Mouse (Mus musculus) ovary, postnatal 36 days (tissue): ENCODE measurements around the gene Wfdc16.

Experiments used
- DNase-seq: peaks from one replicate; pipeline ENCODE4 v3.0.0; 2022; ENCODE audit warnings: low spot score, mixed read lengths

Wfdc16 gene

DNA sequence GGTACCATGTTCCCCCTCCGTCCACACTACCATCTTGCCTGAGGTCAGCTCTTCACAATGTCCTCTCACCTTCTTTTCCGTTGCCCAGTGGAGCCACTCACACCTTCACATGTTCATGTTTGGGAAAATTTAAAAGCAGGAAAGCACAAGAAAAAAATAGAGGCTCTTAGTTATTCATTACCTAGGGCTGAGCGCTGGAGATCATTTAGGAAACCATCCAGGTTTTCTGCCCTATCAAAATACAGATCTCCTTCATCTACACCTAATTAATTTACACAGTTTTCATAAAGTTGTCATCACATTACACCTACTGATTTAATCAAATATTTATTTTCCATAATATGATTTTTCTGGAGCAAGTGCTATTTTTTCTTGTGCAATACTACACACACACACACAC, at the start of gene Wfdc16:
Wfdc16 (minus strand) TSS at position 101 of the 400 bp plus-strand sequence.
- DNase-seq = no peak

DNA sequence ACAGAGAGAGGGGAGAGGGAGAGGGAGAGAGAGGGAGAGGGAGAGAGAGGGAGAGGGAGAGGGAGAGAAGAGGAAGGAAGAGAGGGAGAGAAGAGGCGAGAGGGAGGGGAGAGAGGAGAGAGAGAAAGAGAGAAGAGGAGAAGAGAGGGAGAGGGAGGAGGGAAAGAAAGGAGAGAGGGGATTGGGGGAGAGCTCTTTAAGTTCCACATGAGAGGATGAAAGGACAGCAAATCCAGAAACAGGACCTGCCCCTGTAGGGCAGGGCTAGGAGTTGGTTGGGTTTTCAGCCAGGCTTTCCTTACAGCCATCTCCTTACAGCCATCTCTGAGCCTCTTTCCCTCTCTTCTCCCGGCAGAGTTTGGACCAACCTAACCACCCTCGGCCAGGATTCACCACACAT, 46.2 kb upstream of the Wfdc16 start, which contains the start of gene Wfdc13:
Wfdc13 (plus strand) TSS at position 301 of the 400 bp plus-strand sequence.
- DNase-seq = no peak

DNA sequence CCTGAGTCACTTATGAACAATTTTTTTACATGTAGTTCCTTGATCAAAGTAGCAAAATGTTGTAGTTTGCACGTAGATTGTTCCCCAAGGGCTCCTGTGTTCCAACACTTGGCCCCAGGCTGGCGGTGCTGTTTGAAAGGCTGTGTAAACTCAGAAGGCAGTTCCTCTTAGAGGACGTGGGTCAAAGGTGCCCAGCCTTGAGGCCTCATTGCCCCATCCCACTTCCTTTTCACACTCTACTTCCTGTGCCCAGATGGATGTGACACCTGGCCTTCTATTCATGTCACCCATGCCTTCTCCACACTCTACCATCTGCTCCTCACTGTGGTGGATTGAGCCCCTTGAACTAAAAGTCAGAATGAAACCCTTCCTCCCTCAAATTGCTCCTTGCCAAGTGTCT, 41.3 kb upstream of the Wfdc16 start:
- no peak for DNase-seq

DNA sequence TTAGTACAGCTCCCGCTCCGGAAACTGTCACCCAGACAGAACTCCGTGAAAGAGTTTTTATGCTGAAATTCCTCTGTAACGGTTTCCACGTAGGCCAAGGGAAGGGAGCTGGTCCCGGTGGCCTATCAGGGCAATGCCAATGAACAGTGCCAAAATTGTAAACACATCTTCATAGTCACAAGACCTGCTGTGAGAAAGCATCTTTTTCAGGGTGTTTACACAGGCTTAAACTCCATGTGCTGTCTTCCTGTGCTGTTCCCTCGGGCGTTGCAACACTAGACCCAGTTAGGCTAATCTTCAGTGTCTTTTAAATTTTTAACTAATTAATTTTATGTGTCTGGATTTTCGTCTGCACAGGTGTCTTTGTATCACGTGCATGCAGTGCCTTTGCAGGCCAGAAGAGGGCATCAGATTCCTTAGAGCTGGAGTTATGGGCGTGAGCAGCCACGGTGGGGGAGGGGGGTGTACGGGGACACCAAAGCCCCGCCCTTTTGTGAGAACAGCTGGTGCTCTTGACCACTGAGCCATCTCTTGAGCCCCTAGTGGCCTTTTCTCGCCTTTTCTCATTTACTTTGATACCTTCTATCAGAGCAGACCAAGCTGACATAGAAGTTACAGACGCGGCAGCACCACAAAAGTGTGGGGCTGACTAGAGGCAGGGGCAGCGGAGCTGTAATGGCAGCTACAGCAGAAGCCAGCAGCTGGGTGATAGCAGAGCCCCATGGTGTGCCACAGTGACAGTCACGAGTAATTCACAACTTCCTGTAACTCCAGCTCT, 40.4 kb upstream of the Wfdc16 start:
- DNase-seq = peak; percentile 67

DNA sequence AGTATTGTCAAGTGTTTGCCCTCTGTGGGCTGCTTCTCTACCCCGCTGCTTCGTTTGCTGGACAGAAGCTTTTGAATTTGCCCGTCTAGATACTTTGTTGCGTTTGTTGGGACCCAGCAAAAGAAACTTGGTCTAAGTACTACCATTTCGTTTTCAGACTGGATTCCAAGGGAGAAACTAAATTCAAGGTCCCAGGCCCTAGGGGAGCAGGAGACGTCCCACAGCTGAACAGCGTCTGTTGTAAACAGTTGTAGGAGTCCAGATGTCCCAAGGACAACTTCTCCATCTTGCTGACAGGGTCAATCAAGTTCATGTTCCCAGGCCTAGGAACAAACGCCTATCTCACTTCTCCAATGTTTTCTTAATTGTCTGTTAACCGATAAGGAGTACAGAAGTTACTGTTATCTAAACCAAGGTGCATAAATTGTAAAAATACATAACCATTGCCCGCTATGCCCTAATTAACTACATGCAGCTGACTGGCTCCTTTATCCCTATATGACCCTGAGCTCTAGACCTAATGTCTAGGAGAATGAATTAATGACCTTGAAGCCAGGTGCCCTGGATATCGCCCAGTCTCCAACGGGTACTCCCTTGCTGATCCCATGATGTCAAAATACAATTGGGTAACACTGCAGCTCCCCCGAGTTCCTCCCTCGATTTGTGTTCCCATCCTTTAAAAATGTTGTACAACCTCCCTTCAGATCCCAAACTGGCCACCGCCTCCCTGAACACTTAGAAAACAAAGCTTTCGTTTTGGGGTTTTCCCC, 38.5 kb upstream of the Wfdc16 start:
- DNase-seq = no peak

DNA sequence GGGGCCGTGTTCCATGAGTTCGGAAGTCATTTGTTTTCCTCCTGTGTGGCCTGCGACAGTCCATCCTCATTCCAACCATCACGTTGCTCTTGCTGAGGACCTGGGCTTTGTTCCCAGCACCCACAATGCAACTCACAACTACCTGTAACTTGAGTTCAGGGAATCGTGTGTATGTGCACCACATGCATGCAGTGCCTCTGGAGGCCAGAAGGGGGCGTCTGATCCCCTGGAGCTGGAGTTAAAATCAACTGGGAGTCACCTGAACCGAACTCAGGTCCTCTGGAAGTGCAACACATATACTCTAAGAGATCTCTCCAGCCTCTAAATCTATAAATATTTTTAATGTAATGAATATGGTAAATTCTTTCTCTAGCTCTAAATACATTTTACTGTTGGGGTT, 37.5 kb upstream of the Wfdc16 start:
- DNase-seq = no peak

DNA sequence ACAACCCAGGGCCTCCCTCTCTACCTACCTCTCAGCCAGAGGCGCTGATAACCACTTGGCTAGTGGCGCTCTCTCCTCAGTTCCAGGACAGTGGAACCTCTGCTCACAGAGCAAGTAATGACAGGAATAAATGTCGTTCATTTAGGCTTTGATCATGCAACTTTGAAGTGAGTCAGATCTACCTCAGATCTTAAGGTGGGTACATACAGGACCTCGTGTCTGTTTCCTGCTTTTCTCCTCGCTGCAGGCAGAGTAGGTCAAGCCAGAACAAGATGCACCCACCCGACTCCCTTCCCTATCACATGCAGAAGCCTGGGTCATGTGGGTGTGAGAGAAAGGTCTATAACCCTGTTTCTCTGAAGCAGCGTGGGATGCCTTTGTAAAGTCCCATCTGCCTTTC, 35.4 kb upstream of the Wfdc16 start, which contains the start of gene Wfdc11:
Wfdc11 (minus strand) TSS at position 101 of the 400 bp plus-strand sequence.
- DNase-seq = no peak

DNA sequence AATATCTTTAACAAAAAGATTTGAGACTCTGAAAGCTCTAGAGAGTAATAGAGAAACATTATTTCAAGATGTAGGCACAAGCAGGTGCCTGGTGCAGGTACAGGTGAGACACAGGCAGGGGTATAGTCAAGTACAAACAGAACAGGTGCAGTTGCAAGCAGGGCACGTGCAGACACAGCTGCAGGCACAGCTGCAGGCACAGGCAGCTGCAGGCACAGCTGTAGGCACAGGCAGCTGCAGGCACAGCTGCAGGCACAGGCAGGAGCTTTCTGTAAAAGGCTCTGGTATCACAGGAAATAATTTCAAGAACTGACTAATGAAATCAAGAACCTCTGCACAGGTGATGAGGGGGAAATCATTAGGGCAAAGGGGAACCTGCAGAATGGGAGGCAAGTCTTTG, 32.3 kb upstream of the Wfdc16 start:
- no peak for DNase-seq

DNA sequence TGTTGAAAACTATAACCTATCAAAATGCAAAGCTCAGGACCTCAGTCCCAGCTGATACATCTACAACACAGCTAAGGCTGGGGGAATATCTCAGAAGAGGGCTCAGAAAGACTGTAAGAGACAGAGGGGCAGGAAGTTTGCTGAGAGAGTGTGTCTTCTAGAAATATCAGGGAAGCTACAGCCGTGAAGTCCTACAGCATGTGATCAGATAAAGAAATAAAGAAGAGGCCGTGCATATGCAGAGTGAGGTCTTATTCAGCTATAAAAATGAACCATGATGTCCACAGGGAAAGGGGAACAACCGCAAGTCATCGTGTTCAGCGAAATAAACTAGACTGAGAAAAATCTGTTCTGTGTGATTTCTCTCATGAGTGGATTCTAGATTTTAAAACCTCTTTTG, 31.7 kb upstream of the Wfdc16 start:
- no peak for DNase-seq

DNA sequence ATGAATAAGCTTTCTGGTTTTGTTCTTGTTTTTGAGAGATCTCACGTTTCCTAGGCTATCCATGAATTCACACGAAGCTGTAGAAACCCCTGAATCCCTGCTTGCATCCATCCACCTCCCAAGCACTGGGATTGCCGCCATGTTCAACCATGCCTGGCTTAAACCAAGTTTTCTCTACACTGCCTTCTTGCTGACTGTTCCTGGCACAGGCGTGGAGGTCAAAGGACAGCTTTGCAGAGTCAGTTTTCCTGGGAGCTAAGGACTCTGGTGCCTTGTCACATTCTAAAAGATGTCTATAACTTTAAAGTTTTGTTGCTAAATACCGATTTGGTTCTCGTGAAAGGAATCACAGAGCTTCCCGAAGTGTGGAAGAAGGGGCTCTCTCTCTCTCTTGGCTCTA, 26.3 kb upstream of the Wfdc16 start:
- no peak for DNase-seq

DNA sequence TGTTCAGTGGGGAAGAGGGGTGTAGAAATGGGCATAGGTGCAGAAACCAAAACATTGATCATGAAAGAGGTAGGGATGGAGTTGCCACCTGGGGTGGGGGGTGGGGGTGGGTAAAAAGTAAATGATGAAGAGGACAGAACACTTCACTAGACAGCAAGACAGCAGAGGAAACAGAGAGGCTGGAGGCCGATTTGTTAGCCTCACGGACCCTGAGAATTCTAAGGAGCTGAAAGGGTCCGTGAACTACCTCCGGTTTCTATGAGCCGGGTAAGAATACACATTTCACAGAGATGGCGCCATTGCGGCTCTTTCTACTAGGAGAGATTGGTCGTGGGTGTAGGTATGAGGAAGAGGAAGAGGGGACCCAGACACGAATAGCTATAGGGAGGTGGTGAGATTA, 17.9 kb upstream of the Wfdc16 start, which contains the start of gene Wfdc9:
Wfdc9 (minus strand) TSS at position 101 of the 400 bp plus-strand sequence.
- DNase-seq = no peak

DNA sequence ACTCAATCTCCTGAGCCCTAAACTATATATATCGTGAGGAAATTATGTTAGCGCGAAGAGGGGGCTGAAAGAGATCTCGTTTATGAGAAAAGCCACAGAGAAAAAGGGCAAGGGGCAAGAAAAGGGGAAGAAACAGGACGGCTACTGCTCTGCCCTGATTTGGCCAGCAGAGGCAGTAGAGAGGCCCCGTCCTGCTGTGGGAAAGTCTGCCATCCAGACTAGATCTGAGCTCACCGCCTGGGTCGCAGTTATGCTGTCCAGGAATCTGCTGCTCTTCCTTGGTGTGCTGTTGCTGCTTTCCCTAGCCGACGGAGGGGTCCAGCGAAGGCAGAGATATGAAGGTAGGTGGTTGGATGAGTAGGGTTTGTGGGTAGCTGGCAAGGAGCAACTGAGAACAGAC, 17.3 kb upstream of the Wfdc16 start, which contains the start of gene Wfdc10:
Wfdc10 (plus strand) TSS at position 189 of the 400 bp plus-strand sequence.
- DNase-seq = peak; percentile 61

DNA sequence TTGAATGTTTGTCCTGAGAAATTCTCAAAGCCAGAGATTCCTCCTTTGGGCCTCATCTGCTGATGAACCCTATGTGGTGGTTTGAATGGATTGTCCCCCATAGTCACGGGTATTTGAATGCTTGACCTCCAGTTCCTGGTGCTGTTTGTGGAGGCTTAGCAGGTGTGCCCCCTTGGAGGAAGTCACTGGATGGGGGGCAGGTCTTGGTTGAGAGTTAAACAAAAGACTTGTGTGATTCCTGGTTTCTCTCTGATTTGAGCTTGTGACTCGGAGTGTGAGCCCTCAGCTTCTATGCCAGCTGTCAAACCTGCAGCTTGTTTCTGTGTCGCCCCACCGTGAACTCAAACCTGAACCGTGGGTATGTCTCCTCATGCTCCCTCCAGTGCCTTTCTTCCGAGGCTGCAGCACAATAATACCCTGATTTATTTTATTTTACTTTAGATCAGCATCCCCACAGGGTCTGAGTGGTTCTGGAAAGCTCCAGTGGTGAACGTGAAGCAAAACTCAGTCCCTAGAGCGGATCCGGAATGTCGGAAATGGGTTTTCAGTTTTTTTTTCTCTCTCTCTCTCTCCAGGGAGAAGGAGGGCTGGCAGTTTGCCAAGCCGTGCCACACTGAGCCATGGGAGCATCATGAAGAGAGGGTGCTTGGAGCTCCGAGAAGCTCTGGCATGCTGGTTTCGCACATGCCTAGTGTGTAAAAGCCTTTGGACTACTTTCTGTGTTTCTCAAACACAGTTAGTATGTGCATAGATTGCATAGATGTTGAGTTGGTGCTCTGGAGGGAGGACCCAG, 3.5 kb upstream of the Wfdc16 start:
- DNase-seq = no peak

DNA sequence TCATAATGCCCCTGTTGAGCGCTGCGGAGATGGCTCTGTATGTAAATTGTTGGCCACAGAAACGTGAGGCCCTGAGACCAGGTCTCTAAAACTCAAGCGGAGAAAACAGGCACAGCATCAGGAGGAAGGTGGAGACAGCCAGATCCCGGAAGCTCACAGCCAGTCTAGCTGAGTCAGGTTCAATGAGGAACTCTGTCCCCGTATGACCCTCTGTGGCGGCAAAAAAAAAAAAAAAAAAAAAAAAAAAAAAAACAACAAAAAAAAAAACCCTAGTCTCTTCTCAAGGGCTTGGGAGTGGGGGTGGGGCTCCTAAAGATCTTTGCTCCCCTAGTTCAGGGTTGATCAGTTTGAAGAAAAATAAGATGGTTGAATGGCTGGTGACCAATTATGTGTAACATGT, 2.5 kb upstream of the Wfdc16 start:
- no peak for DNase-seq

DNA sequence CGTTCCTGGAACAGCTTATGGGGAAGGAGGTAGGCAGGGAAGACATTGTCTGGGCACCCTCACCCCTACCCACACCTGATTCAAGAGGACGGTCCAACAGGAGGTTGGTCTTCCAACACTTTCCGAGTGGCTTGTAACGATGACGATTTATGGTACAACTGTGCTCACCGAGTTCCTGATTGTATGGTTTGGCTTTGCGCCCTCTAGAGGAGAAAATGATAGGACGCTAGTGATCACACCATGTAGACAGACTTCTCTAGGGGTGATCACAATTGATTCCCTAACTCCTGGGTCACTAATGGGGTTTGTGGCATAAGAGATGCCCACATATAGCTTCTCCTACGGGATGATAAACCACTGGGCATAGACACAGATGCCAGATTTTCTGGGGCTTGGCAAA, 3.3 kb downstream of the Wfdc16 start:
- DNase-seq = no peak

DNA sequence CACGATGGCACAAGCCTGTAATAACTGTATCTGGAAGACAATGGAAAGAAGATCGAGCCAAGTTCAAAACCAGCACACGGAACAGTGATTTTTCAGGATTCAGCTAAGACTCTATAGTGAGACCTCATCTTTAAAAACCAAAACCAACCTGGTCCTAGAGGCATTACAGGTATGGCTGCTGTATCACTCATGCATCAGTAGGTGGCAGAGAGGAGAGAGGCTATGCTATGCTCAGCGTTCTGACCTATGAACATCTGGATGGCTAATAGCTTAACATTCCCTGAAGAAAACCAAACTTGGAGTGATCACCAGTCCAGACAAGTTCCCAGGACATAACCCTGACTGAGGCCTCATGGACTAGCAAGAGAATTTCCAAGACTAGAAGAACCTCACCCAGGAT, 16.8 kb downstream of the Wfdc16 start:
- DNase-seq = no peak

DNA sequence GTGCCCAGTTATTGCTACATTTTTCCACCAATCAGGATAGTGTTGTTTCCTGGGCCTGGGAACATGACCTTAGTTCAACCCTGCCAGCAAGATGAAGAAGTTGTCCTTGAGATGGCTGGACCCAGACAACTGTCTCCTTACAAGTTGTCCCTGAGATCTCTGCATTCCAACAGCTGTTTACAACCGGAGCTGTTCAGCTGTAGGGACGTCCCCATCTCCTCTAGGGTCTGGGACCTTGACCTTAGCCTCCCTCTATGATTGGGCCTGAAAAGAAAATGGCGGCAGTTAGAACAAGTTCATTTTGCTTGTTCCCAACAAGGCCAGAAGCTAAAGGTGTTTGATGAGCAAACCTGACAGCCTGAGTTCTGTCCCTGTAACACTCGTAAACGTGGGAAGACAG, 19.5 kb downstream of the Wfdc16 start:
- no peak for DNase-seq

DNA sequence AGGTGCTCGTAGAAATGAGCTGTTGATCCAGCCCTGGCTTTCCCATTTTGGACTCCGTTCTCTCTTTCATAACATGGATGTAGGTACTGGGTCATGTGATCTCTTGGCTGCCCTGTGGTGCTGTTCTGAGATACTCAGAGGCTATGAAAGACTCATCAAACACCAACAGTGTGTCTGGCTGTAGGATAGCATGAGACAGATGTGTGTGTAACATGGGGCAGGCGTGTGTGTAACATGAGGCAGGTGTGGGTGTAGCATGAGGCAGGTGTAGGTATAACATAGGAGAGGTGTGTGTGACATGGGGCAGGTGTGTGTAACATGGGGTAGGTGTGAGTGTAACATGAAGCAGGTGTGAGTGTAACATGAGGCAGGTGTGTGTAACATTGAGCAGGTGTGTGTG, 23.2 kb downstream of the Wfdc16 start:
- no peak for DNase-seq

DNA sequence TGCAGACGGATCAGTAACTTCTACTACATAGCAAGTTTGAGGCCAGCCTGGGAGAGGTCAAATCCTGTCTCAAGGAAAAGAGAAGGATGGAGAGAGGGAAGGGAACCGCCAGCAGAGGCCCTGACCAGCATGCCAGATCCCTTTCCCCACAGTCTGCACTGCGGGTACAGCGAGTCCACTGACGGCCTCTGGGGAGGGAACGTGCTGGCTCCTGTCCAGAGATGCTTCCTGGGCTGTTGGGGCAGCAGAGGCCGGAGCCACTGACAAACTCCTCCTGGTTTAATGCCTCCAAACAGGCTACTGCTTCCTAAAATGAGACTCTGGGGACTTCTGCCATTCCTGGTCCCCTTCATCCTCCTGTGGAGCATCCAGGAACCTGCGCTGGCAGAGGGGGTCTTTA, 25.1 kb downstream of the Wfdc16 start, which contains the start of the genes Wfdc6b and Wfdc8:
Wfdc6b (plus strand) TSS at position 52 of the 400 bp plus-strand sequence.
Wfdc8 (minus strand) TSS at position 156 of the 400 bp plus-strand sequence.
- DNase-seq = peak; percentile 68

DNA sequence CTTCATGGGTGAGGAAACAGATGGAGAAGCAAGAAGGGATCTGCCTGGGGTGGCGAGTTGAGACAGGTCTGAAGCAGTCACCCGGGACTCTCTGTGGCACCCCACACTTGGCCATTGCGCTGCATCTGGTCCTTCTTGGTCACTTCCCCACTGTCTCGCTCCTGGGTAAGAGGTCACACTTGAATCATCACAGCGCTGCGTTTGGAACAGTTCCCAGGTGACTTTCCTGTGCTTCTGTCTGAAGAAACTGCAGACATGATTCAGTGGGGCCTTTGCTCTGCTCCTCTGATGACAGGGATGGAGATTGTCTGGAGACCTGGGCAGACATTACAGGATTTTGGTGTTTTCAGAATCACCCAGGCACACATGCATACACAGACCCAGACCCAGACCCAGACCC, 29.8 kb downstream of the Wfdc16 start:
- no peak for DNase-seq

DNA sequence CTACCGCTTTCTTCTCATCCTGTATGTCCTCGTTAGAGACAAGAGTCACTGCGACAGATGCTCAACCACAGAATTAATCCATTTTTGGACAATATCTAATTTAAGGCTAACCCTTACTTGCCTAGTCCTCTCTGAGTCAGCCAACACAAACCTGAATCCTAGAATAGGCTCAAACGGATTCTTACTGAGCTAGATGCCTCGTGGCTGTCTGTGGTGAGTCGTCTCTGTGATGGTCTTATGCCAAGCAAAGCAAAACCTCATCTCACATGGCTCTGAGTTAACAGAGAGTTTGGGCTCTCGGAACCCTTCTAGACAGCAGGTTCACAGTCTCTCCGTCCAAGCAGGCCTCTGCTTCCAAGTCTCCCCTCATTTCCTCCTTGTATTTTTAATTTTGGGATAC, 34.2 kb downstream of the Wfdc16 start:
- DNase-seq = no peak

DNA sequence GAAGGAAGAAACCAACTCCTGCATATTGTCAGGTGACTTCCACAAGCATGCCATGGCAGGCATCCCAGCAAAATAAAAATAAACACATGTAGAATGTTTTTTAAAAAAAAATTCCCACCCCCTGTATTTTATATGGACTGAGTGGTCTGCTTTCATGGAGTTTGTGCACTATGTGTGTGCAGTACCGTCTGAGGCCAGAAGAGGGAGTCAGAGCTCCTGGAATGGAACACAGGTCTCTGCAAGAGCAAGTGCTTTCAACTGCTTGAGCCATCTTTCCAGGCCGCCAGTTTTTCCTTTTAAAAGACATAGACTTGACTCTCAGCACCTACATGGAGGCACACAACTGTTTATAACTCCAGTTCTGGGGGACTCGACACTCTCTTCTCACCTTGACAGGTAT, 35.1 kb downstream of the Wfdc16 start:
- DNase-seq = no peak
